Mouse (Mus musculus) Muller cell, postnatal 12 days (primary cell): ENCODE data around the gene Arid5a.

ENCODE experiments used
- DNase-seq: peaks from one replicate; pipeline ENCODE4 v3.0.0-alpha.2; 2015; ENCODE audit errors: inconsistent ontology term

Arid5a gene

DNA sequence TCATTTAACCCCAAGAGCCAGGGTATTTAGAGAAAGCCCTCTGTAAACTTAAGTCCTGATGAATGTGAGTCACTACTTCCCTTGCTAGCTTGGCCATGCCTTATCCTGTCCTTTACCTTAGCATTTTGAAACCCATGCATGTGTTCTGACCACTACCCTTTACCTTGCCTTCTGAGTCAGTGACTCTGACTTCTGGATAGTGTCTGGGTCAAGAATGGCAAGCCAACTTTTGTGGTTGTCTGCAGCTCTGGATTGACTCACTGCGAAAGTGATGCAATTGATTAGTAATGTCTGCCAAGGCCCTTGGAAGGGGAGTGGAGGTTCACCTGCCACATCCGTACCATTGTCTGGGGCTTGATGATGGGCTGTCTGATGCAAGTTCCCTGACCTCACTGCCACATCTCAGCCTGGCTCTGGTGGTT is 18.4 kb downstream of the Arid5a start:
- peak; percentile 65 for DNase-seq

DNA sequence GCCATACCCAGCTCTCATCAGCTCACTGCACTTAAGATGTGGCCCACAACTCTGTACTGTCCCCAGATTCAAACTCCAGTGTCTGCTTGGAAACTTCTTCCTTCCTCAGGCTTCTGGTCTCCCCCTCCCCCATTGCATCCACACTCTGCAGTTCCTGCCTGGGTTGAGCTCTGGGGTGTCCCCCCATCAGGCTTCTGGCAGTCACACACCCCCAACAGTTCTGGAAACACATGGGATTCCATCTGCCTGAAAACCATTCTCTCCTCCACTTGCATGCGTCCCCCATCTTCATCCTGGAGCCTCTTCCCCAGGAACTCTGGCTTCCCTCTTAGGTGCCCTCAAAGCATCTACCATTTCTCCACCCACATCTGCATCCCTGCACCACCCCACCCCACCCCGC is 19.3 kb downstream of the Arid5a start:
- no peak for DNase-seq

DNA sequence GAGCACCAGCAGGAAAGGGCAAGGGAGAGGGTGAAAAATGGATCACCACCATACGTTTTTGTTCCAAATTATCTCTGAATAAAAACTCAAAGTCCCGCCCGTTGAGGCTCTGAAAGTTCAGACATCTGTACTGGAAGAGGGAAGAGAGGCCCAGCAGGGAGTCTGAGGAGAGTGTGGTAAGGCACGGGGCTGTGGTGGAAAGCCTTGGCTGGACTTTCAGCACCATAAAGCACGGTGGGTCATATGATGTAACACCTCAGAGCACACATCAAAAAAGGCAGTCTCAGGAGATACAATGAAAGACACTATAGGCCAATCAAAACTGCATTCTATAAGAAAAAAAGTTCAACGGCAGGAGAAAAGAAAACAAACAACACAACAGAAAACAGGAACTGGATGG is 24.2 kb downstream of the Arid5a start:
- DNase-seq = no peak

DNA sequence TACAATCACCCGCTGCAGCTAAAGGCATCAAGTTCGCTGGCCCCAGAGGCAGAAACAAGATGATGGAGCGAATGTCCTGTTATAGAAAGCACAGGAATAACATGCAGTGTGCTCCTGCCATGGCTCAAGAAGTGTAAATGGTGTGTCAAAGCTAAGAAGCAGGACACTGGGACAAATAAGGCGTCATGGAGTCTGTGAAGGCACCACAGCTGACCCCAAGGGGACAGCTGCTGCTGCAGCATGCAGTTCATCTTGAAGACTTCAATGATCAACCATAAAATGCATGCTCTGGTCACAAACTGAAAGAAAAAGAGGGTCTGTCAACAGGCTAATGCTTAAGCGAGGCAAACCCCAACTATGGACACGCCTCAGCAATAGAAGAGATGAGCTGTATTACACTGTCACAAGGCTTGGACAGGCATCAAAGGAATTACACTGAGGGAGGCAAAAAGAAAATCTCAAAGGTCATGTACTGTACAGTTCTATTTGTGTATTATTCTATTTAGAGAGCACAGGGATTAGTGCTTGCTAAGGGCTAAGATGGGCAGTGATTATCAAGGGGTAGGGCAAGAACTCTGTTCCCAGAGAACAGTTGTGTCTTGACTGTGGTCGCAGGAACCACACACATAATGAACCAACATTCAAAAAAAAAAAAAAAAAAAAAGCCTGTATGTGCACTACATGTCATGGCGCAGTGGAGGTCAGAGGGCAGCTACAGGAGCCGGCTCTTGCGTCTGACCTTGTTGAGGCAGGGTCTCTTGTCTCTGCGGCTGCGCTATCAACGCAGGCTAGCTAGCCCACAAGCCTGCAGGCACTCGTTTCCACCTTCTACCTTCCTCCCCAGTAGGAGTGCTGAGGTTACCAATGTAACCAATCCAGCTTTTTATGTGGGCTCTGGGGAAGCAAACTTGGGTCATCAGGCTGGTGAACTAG is 25.7 kb downstream of the Arid5a start:
- no peak for DNase-seq

DNA sequence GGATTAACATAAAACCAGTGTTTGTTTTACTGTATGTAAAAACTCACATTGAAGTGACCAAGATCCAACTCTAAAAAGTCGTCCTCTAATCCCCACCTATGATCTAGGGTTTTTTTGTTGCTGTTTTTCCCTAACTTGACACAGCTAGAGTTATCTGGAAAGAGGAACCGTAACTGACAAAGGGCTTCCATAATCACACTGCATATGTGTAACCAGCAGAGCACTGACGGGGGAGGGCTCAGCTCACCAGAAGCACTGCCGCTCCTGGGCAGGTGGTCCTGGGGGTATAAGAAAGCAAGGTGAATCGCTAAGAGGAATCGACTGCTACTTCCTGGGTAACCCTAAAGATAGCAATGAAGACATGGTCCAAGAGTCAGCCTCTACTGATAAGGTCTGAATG is 35.0 kb downstream of the Arid5a start:
- no peak for DNase-seq

DNA sequence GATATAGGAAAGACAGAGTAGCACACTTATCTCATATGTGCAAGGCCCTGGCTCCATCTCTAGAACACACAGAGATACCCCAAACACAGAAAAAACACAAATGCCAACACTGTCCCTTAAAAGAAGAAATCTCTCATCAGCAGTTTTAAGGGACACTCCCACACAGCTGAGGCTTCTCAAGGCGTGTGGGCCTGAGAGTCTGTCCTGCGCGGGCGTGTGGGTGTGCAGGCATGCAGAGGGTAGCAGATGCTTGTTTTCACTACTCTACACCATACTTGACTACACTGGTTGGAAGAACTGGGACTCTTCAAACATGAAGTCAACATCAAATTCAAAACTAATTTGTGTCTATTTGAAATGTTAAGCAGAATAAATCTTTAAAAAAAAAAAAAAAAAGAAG is 44.8 kb downstream of the Arid5a start:
- no peak for DNase-seq

DNA sequence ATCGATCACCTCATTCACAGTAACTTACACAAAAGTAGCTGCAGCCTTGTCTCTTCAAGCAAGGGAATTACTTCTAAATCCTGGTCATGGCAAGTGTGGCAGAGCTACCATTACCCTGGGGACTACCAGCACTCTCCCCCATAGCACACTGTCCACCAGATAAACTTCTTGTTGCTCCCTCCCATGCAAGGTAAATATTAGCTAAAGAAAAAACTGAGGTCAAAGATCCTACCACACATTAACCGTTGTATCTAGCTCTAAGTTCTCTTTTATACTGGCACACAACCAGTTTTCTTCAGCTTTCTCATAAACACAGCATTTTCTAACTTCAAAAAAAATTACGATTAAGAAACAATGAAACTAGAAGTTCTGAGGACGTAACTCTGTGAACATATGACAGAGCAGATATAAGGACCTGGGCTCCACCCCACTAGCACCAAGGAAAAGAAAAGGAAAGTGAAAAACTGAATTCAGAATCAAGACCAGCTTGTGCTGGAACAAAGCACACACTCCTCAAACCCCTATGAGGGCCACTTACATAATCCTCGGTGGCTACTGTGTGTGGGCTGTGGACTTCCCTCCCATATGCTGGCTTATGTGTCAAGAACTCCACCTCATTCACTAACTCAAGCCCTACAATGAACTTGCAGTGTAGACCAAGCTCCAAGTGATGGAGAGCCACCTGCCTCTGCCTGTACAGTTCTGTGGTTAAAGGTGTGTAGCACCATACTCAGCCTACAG is 49.6 kb downstream of the Arid5a start:
- DNase-seq = no peak

DNA sequence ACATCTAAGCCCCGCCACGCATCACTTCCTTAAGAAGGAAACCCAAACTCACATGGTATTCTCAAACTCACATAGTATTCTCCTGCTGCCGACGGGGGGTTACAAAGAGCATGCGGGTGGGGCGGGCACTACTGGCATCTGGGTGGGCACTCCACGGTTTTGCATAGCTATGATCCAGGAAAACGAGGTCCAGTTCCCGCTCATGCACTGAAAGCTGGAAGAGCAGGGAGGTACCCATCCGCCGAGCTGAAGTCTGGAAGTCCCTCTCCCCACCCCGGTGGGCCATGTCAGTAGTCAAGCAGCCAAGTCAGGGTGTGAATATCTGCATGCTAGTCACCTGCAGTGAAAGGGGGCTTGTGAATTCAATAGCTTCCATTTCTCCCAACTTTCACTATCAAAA is 60.2 kb downstream of the Arid5a start:
- peak; percentile 18 for DNase-seq

DNA sequence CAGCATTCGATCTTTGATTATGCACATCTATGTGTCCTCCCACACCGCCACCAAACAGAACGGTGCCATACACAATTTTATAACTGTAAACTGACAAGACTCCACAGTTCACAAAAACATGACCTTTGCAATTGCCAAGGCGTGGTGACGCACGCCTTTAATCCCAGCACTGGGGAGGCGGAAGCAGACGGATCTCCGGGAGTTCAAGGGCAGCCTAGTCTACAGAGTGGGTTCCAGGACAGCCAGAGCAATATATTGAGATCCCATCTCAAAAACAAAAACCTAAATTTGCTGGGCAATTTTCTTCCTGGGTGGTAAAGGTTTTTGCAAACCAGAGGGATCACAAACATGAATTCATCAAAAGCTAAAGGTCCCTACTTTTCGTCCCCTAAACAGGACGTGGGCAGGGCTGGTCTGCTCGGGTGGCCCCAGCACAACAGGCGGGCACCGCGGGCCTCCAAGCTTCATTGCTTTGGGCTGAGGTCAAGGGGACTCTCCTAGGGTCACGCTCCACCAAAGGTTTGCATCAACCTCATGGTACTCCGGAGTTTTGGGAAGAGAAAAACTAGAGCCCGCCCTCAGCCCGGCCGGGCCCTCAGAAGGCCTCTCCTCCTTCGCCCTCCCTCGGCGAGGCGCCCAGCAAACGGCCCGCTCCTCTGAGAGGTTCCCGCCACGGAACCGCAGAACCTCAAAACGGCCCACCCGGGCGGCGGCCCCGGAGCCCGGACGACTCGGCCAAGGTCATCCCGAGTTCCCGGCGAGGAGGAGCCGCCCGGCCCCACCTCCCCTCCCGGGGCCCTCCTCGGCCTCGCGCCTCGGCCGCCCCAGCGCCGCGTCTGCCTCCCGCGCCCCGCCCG is 60.8 kb downstream of the Arid5a start:
- peak; percentile 43 for DNase-seq

DNA sequence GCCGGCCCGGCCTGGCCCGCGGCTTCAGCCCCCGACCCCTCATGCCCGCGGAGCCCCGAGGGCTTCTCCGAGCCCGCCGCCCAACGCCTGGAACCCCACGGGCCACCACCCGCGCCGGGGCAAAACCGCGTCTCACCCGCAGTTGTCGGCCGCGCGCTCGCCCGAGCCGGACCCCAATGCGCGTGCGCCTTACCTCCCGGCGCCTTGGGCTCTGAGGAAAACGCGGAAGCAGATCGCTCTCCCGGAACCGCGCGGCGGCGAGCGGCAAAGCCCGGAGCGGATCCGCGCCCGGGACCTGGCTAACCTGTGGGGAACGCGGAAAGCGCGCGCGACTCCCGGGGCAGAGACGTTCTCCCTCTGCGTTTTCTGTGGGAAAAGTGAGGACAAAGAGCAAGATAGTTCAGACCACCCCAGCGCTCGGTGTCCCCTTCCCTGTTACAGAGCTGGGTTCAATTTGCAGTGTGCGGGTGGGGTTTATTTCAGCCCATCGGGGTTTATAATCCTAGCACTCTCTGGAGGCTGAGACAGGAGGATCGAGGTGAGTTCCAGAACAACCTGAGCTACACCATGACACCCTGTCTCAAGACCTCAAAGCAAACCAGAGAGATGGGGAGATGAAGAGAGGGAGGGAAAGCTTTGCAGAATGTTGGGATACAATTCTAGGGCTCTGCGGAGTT is 61.6 kb downstream of the Arid5a start, which contains the start of gene Kansl3:
Gene Kansl3 (minus strand): TSS at position 213 of the 677 bp plus-strand sequence.
- peak; percentile 94 for DNase-seq

DNA sequence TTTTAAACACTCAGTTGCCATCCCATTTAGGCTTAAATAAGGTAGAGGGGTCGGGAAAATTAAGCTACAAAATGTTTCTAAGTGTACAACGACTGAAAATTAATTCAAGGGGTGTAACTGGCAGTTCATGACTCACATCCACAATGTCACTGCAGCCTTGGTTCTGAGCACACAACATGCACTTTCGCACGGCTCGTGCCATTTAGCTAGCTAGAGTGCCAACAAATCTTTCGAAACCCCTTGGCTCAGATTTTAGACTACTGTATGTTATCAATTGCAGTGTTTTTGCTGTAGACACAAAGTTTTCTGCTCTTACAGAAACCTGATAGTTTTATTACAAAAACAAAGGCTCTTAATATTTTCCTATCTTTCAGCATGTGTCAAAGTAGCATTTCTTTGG is 63.4 kb downstream of the Arid5a start:
- no peak for DNase-seq

DNA sequence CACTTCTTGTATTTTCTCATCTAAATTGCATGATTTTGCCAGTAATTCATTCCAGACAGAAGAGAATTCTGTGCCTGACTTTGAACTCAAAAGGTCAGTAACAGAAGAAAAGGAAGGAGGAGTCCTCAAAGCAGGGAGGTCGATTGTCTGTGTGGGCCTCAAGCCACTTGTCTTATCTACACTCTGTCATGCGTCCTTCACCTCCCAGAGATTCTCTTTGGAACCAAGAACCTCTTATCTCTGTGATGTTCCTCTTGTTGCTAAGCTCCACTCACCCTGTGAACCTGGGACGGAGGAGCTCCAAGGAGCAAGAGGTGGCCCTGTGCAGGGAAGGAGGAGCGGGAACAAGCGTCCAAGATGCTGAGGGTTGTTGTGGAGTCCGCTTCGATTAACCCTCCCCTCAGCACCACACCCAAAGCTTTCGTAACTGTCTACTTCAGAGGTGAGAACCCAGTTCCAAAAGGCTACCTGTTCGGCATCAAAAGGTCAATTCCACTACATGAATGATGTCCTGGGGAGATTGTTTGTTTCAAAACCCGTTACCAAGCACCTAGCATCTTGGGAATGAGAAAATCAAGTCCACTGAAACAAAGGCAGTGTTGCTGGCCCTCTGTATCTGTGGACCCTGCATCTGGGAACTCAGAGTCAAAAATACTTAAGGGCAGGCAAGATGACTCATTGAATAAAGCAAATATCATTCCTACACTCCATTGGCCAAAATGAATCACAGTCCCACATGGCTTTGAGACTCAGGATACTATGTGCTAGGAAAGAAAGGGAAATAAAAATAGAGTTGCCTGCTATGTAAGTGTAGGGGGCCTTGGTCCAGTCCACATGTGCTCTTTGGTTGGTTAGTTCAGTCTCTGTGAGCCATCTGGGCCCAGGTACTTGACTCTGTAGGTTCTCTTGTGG is 64.7 kb downstream of the Arid5a start, which contains the start of gene Fer1l5:
Gene Fer1l5 (plus strand): TSS at position 358 of the 912 bp plus-strand sequence.
- DNase-seq = no peak
